Mouse (Mus musculus) lung, embryonic 15.5 days (tissue): ENCODE measurements around the gene Phtf2. TPM values are rescaled to one million over a fixed set of nuclear protein-coding genes. Genes with fewer than 3 reads are reported as not detected.
"Not testable (repeated sequence)": the region's sequence is repeated elsewhere in the genome, so short reads cannot be mapped to it uniquely, and the experiment has no call there.

Source experiments
- ATAC-seq: fragments of 200-750 bp; cut with Nextera tagmentation; 2 replicates; pipeline ENCODE4 v1.8.0; 2017; ENCODE audit warnings: moderate number of reproducible peaks, borderline replicate concordance; ENCODE audit not compliant: low FRiP score, low TSS enrichment; ENCODE audit errors: extremely low read depth
- H3K27ac ChIP-seq: fragments of 300-500 bp; sonication (generic); 2 replicates; pipeline ENCODE4 v1.5.1; 2015; ENCODE audit warnings: moderate library complexity, mild to moderate bottlenecking, inconsistent platforms
- H3K27me3 ChIP-seq: fragments of 300-500 bp; sonication (generic); 2 replicates; pipeline ENCODE4 v1.6.1; 2015; ENCODE audit warnings: inconsistent platforms
- H3K36me3 ChIP-seq: fragments of 300-500 bp; sonication (generic); 2 replicates; pipeline ENCODE4 v1.6.1; 2015; ENCODE audit warnings: inconsistent platforms
- H3K4me1 ChIP-seq: fragments of 300-500 bp; sonication (generic); 2 replicates; pipeline ENCODE4 v1.6.1; 2015; ENCODE audit warnings: inconsistent platforms
- H3K4me2 ChIP-seq: fragments of 300-500 bp; sonication (generic); 2 replicates; pipeline ENCODE4 v1.6.1; 2015; ENCODE audit warnings: inconsistent platforms, mild to moderate bottlenecking, moderate library complexity
- H3K4me3 ChIP-seq: fragments of 300-500 bp; sonication (generic); 2 replicates; pipeline ENCODE4 v1.5.1; 2015; ENCODE audit warnings: mild to moderate bottlenecking, inconsistent platforms
- H3K9ac ChIP-seq: fragments of 300-500 bp; sonication (generic); 2 replicates; pipeline ENCODE4 v1.6.1; 2015; ENCODE audit warnings: inconsistent platforms
- H3K9me3 ChIP-seq: fragments of 300-500 bp; sonication (generic); 2 replicates; pipeline ENCODE4 v1.6.1; 2016; ENCODE audit warnings: inconsistent platforms
- WGBS: fragments of 180-500 bp; shearing (Covaris S2); methylation state at CpG from one replicate; pipeline ENCODE4 v1.1.7; 2015; 5-methylcytosine and 5-hydroxymethylcytosine counted together
- polyA plus RNA-seq: library from polyadenylated mRNA; unstranded; fragments of >200 nt; fragmentation: Nextera tagmentation; extraction: Ambion mirVana; gene quantifications from 2 replicates; pipeline ENCODE4 v1.2.1, GENCODE M21; 2015

Phtf2 gene
- polyA plus RNA-seq, 1 experiment from 2014 or later, result 10.7 TPM

- no peak overlapping the region for H3K4me3 ChIP-seq
- H3K27ac ChIP-seq, result no peak overlapping the region
- no peak overlapping the region for H3K9ac ChIP-seq
- no peaks in the 10 kb centered on the region for H3K36me3 ChIP-seq
- H3K4me1 ChIP-seq, result no peaks in the 10 kb centered on the region
- ATAC-seq, result no peak
- H3K9me3 ChIP-seq, result no peaks in the 10 kb centered on the region
- WGBS, result 58% methylated on average over 5 of the region's 5 CpGs
- H3K27me3 ChIP-seq, result no peaks in the 10 kb centered on the region
- H3K4me2 ChIP-seq, result no peak overlapping the region
These were observed 122.2 kb downstream of the Phtf2 start for GRCm38 (mm10) chr5:20759771-20760170.

- Histone ChIP-seq H3K27me3 (no peaks in the 10 kb centered on the region), H3K4me1 (0 out of 2 replicates have a peak, but pooled peaks cover 4% of the 10 kb centered on the region), H3K9me3 (no peaks in the 10 kb centered on the region), H3K4me3 (no peak overlapping the region), H3K9ac (no peak overlapping the region), H3K36me3 (no peaks in the 10 kb centered on the region), H3K27ac (no peak overlapping the region), H3K4me2 (no peak overlapping the region)
- WGBS, result 86% methylated on average over 5 of the region's 5 CpGs
- no peak for ATAC-seq
These were observed 128.0 kb downstream of the Phtf2 start for GRCm38 (mm10) chr5:20753963-20754362.

DNA sequence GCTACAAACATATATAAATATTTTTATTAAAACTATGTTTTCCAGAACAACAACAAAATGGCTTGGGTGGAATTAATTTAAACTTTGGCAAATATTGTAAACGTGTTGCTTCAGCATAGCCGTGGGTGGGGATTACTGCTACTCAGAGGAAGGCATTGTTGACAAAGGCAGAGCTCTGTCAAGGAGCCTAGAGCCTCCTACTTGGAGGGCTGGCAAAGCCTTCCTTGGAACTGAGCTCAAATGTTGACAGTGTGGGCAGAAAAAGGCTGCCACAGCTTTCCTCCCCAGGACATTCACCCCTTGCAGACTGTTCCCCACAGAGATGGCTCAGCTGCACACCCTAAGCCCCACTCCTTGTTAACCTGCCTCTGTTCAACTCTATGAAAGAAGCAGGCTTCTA, 128.8 kb downstream of the Phtf2 start:
- Histone ChIP-seq H3K4me2 (no peak overlapping the region), H3K9me3 (no peaks in the 10 kb centered on the region), H3K27me3 (no peaks in the 10 kb centered on the region), H3K9ac (no peak overlapping the region), H3K27ac (no peak overlapping the region), H3K4me3 (no peak overlapping the region), H3K36me3 (no peaks in the 10 kb centered on the region), H3K4me1 (0 out of 2 replicates have a peak, but pooled peaks cover 4% of the 10 kb centered on the region)
- ATAC-seq, result no peak
- 25% methylated on average over 2 of the region's 2 CpGs for WGBS

GRCm38 (mm10) chr5:20751696-20752095, 130.2 kb downstream of the Phtf2 start:
- Histone ChIP-seq H3K9ac (no peak overlapping the region), H3K4me3 (no peak overlapping the region), H3K9me3 (no peaks in the 10 kb centered on the region), H3K27me3 (no peaks in the 10 kb centered on the region), H3K36me3 (no peaks in the 10 kb centered on the region), H3K27ac (no peak overlapping the region), H3K4me2 (no peak overlapping the region), H3K4me1 (0 out of 2 replicates have a peak, but pooled peaks cover 4% of the 10 kb centered on the region)
- WGBS, result 36% methylated on average over 7 of the region's 7 CpGs
- ATAC-seq, result peak; percentile 50; the same call in 1 of the 2 replicates

- Histone ChIP-seq H3K27me3 (no peaks in the 10 kb centered on the region), H3K36me3 (no peaks in the 10 kb centered on the region), H3K9ac (no peak overlapping the region), H3K27ac (no peak overlapping the region), H3K4me3 (no peak overlapping the region), H3K9me3 (no peaks in the 10 kb centered on the region), H3K4me1 (0 out of 2 replicates have a peak, but pooled peaks cover 4% of the 10 kb centered on the region), H3K4me2 (no peak overlapping the region)
- ATAC-seq, result no peak
- 70% methylated on average over 7 of the region's 7 CpGs for WGBS
These were observed 130.9 kb downstream of the Phtf2 start for GRCm38 (mm10) chr5:20751000-20751399.

DNA sequence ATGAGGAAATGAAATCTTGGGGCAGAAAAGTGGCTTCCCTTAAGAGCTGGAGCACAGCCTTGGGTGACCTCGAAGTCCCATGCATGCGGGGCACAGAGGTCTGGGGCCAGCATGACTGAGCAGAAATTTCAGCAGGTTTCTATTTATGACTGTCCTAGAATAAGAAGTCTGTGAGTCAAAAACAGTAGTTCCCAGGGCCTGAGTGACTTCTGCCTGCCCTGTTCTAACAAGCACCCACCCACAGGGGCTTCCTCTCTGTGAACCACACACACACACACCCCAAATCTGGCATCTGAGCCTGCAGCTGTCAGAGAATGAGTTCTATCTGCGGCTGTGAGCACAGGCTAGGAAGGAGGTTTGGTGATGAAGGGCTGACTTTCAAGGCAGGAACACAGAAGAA, 132.4 kb downstream of the Phtf2 start:
- Histone ChIP-seq H3K4me3 (no peak overlapping the region), H3K27ac (no peak overlapping the region), H3K4me2 (no peak overlapping the region), H3K9ac (no peak overlapping the region), H3K36me3 (no peaks in the 10 kb centered on the region), H3K27me3 (no peaks in the 10 kb centered on the region), H3K9me3 (no peaks in the 10 kb centered on the region), H3K4me1 (0 out of 2 replicates have a peak, but pooled peaks cover 4% of the 10 kb centered on the region)
- WGBS, result 86% methylated on average over 3 of the region's 3 CpGs
- no peak for ATAC-seq

DNA sequence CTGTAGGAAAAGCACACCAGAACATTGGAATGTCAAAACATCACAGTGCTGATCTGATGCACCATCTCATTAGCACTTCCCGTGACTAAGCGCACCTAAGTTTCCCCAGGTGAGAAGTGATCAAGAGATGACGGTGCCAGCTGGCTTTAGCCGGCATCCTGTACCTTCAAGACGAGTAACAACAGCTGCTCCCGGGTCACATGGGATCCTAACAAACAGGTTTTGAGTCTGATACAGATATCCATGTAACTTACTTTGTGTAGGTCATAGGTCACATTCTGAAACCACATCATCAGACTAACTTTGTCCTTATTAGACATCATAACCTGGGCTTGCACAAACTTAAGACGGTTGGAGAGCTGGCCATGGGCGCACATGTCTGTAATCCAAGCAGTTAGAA, 133.1 kb downstream of the Phtf2 start:
- Histone ChIP-seq H3K4me1 (0 out of 2 replicates have a peak, but pooled peaks cover 4% of the 10 kb centered on the region), H3K27ac (no peak overlapping the region), H3K9me3 (no peaks in the 10 kb centered on the region), H3K4me2 (no peak overlapping the region), H3K27me3 (no peaks in the 10 kb centered on the region), H3K4me3 (no peak overlapping the region), H3K9ac (no peak overlapping the region), H3K36me3 (no peaks in the 10 kb centered on the region)
- ATAC-seq, result no peak
- 84% methylated on average over 8 of the region's 8 CpGs for WGBS

DNA sequence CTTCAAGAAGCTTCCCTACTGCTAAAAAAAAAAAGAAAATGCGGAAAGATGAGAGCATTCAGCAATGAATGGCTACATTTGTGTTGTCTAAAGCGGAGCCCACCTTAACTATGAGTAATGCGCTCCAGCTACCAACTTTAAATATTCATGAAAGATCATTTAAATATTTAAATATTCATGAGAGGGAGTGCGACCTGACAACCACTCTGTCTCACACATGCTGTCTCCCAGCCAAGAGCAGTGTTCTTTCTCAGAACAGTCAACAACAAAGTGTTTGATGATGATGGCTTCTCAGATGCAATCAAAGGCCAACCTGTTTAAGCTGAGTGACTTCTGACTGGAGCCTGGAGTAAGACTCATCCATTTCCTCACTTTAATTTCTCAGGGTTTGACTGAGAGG, 133.8 kb downstream of the Phtf2 start:
- WGBS, result 84% methylated on average over 4 of the region's 4 CpGs
- Histone ChIP-seq H3K36me3 (no peaks in the 10 kb centered on the region), H3K4me1 (0 out of 2 replicates have a peak, but pooled peaks cover 1% of the 10 kb centered on the region), H3K4me2 (no peak overlapping the region), H3K27ac (no peak overlapping the region), H3K9ac (no peak overlapping the region), H3K9me3 (no peaks in the 10 kb centered on the region), H3K4me3 (no peak overlapping the region), H3K27me3 (no peaks in the 10 kb centered on the region)
- ATAC-seq, result no peak

- Histone ChIP-seq H3K4me2 (no peak overlapping the region), H3K4me3 (no peak overlapping the region), H3K27ac (no peak overlapping the region), H3K9me3 (no peaks in the 10 kb centered on the region), H3K9ac (no peak overlapping the region), H3K27me3 (no peaks in the 10 kb centered on the region), H3K4me1 (no peaks in the 10 kb centered on the region), H3K36me3 (no peaks in the 10 kb centered on the region)
- 89% methylated on average over 8 of the region's 8 CpGs for WGBS
- ATAC-seq, result no peak
These were observed 140.0 kb downstream of the Phtf2 start for GRCm38 (mm10) chr5:20741936-20742335.

- Histone ChIP-seq H3K4me1 (no peaks in the 10 kb centered on the region), H3K27ac (no peak overlapping the region), H3K4me2 (no peak overlapping the region), H3K9ac (no peak overlapping the region), H3K27me3 (no peaks in the 10 kb centered on the region), H3K9me3 (no peaks in the 10 kb centered on the region), H3K4me3 (no peak overlapping the region), H3K36me3 (no peaks in the 10 kb centered on the region)
- ATAC-seq, result no peak
- 59% methylated on average over 6 of the region's 6 CpGs for WGBS
These were observed 140.7 kb downstream of the Phtf2 start for GRCm38 (mm10) chr5:20741193-20741592.

DNA sequence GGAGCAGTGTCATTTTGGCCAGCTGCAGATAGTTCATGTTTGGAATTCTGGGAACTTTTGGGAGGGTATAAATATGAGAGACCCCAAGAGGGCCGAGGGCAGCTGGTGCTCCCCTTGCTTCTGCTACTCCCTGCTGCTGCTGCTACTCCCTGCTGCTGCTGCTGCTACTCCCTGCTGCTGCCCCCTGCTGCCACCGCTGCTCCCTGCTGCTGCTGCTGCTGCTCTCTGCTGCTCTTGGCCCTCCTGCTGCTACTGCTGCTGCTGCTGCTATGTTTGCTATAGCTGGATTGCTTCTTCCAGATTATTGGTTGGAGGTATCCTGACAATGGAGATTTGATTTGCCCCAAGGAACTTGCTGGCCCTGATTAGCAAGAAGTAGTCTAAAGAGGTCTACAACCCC, 143.1 kb downstream of the Phtf2 start:
- Histone ChIP-seq H3K9me3 (no peaks in the 10 kb centered on the region), H3K27me3 (no peaks in the 10 kb centered on the region), H3K4me2 (no peak overlapping the region), H3K9ac (no peak overlapping the region), H3K4me1 (no peaks in the 10 kb centered on the region), H3K27ac (no peak overlapping the region), H3K36me3 (no peaks in the 10 kb centered on the region), H3K4me3 (no peak overlapping the region)
- 36% methylated on average over 2 of the region's 2 CpGs for WGBS
- ATAC-seq, result no peak

- H3K4me2 ChIP-seq, ATAC-seq, H3K9ac ChIP-seq, H3K4me1 ChIP-seq, H3K27me3 ChIP-seq, H3K27ac ChIP-seq, H3K4me3 ChIP-seq, H3K36me3 ChIP-seq, H3K9me3 ChIP-seq: not testable (repeated sequence)
- 66% methylated on average over 4 of the region's 4 CpGs for WGBS
These were observed 158.7 kb downstream of the Phtf2 start for GRCm38 (mm10) chr5:20723226-20723625.
